Mouse (Mus musculus) T-helper 2 cell (primary cell): ENCODE data around the gene Cdk19.

ENCODE experiments used
- in situ Hi-C: fragments of 300-600 bp; cut with MboI, MseI; formaldehyde crosslinking; loops from one replicate; pipeline ENCODE4 v1.15.1; 2025; ENCODE audit warnings: high pct_unique_total_duplicates

Gene Cdk19

GRCm38 (mm10) chr10:40437117-40437516, 97.8 kb downstream of the Cdk19 start:
- in situ Hi-C loops: no loop called here

GRCm38 (mm10) chr10:40440740-40441139, 101.4 kb downstream of the Cdk19 start:
- in situ Hi-C loops: no loop called here

- in situ Hi-C loops: no loop called here
Measured at GRCm38 (mm10) chr10:40442076-40442475, 102.7 kb downstream of the Cdk19 start.

DNA sequence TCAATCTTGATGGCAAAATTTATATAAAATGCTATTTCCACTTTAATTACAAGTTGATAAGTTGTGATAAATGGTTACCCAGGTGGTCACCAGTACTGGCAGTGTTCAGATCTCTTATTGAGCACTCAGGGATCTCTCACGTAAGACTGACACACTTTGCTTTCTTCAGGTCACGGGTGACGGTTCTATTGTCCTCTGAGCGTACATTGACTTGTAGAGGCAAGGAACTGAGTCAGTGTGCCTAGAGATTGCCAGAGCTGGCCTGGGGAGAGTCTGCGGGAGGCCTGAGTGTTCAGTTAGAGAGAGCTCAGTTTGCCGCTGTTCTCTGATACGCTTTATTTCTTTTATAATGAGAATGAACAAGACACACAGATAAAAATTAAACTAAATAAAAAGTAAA, 104.0 kb downstream of the Cdk19 start:
- in situ Hi-C loops: no loop called here

DNA sequence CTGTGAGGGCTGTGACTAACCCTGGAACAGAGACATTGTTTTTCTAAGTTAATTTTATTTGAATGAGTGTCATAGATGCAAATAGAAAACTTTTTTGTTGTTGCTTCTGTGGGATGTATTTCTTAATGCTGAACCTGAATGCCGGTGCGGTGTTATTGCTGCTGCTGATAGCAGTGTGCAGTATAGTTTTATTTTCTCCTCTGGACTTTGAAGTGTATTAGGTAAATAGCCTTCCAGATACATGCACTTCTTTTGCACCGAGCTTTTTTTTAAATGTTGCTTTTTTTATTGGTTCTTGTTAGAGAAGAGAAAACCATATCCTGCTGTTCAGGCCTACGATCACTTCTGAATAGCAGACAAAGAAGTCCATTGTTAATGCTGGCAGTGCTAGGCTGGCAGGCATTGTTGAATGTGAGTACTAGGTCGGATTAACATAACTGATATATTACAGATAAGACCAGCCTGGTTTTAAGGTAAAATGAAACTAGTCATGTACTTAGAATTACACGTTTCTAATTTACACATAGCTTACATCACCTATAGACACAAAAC, 104.5 kb downstream of the Cdk19 start:
- in situ Hi-C loops: no loop called here

DNA sequence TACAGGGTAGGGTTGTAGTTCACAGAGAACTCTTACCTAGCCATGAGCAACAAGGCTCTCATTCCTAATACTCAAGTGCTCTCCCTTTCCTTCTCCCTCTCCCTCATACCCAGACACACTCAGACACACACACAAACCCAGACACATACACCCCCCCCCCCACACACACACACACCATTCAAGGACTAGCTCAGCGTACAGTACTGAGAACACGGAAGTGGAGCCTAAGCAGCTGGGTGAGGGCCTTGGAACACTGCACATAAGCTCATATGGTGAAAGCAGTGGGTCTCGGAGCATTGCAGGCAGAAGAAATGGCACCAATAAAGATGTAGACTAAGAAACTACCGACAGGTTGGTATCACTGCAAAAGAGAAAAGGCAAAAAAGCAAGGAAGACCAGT, 105.2 kb downstream of the Cdk19 start:
- in situ Hi-C loops: no loop called here

GRCm38 (mm10) chr10:40446088-40446604, 106.8 kb downstream of the Cdk19 start:
- in situ Hi-C loops: no loop called here

GRCm38 (mm10) chr10:40446630-40447029, 107.3 kb downstream of the Cdk19 start:
- in situ Hi-C loops: no loop called here

GRCm38 (mm10) chr10:40447295-40447694, 107.9 kb downstream of the Cdk19 start:
- in situ Hi-C loops: no loop called here

- in situ Hi-C loops: no loop called here
Measured at GRCm38 (mm10) chr10:40447921-40448320, 108.6 kb downstream of the Cdk19 start.

DNA sequence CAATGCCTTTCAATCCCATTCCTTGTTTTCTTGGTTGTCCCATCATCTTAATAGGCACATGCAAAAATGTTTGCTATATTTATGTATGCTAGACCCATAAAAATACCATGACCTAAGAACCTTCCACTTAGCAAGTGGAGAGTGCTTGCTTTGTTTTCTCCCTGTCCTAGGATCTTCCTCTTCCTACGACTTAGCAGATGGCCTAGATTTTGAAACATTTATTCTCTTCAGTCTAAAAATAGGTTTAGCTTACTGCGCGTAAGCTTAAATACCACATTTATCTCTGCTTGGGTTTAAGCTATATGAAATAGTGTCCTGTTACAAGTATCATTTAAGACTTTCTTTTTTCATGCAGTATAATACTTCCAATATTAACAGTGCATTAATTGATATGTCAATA, 109.1 kb downstream of the Cdk19 start:
- in situ Hi-C loops: no loop called here

GRCm38 (mm10) chr10:40449571-40449970, 110.2 kb downstream of the Cdk19 start:
- in situ Hi-C loops: no loop called here

- in situ Hi-C loops: no loop called here
Measured at GRCm38 (mm10) chr10:40450171-40450570, 110.8 kb downstream of the Cdk19 start.

- in situ Hi-C loops: no loop called here
Measured at GRCm38 (mm10) chr10:40457116-40457515, 117.8 kb downstream of the Cdk19 start.

DNA sequence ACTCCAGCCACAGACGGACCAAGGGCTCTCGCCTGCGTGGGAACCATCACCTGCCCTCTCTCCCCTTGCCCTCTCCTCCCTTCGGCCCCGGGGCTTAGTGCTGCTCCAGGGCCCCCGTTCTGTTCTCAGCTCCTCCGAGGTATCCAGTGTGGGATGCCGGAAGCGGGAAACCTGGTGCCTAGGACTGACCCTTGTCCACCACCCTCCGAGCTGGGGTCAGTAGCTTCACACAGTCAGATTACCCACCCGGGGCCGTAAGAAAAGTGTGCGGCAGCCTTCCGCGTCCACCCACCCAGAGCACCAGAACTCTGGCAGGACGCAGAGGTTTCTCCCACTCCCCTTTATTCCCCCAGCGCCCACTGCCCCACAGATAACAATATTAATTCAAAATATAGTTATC, 119.8 kb downstream of the Cdk19 start:
- in situ Hi-C loops: no loop called here

DNA sequence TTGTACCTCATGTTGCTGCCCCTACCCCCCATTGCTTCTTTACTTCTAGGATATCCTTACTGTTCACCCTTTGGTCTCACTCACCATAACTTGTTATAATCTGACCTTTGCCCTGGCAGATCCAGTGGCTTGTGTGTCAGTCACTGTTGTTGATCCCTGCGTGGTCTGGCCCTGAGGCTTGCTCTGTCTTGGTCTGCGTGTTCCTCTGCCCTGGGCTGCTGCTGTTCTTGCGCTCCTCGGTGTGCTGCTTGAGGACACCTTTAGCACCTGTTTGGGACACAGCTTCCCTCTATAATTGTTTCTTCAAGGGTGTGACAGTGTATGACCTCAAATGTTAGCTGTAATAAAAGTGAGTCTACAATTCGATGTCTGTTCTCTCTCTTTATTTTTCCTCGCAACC, 122.0 kb downstream of the Cdk19 start:
- in situ Hi-C loops: no loop called here

- in situ Hi-C loops: no loop called here
Measured at GRCm38 (mm10) chr10:40462257-40462656, 122.9 kb downstream of the Cdk19 start.

DNA sequence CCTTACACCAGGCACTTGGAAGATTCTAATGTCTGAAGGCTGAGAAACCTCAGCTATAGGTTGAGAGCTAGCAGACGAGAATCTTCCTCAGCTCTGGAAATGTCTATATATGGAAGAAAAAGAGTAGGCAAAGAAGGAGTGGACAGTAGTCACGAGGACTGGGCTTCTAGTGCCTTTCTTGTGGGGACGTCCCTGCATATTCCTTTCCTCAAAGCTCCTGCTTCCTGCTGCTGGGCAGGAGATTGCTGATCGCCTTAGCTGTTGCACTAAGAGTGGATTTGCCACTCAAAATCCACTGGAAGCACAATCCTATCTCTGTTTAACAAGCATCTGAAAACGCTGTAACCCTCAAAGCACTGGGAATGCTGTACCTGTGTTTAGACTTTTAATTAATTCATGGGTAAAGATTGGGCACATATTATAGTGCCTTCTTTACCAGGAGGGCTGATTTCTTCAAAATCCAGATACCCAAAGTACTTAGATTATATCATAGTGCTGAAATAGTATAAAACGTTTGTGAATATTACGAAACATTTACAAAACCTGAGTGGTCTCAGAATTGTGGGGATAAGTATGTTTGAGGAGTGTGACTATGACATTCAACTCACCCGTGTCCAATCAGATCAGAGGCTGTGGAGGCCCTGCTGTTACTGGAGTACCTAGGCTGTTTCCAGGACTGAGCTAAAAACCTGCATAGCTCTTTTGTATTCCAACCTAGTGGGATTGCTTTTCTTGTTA, 128.0 kb downstream of the Cdk19 start:
- in situ Hi-C loops: no loop called here

DNA sequence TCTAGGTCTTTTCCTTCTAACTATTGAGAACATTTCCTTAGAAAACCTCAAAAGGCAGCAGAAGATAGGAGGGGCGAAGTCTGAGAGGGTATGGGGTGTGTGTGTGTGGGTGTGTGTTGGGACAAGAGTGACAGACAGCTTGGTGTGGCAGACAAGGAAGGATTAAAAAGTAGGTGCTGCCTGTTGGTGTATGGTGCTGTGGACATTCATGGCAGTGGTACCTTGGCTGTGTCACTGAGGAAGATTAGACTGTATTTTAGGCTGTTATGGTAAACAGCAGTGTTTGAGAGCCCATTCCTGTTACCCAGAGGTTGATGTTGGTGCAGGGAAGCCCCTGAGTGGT, 128.5 kb downstream of the Cdk19 start:
- in situ Hi-C loops: no loop called here

- in situ Hi-C loops: no loop called here
Measured at GRCm38 (mm10) chr10:40469145-40469544, 129.8 kb downstream of the Cdk19 start.

DNA sequence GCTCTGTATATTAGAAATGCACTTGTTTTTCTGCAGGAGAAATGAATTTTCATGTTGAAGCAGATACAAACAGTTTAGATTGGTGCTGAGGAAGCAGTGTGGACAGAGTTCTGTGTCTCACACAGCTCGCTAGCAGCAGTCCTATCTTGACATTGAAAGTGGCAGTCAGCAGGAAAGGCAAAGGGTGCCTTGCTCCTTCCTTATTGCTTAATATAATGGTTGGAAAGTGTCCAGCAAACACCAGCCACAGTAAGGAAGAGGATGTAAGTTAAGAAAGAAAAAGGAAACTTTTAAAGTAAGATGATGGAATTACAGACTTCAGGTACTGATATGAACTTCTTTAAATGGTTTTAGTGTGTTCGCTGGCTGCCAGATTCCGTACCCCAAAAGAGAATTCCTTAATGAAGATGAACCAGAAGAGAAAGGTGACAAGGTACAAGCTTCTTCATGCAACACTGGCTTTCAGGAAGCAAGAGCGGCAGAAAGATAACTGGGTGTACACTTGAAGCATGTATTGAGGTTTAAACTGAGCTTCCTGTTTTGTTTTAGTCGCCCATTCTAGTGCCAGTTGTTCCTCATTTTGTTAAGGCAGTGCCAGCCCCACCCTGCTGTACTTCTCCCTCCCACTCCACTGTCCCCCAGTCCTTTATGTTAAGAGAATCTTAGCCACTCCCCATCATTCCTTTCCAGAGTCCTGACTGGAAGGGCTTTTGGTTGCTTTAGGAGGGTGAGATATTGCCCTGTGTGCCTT, 137.3 kb downstream of the Cdk19 start:
- in situ Hi-C loops: no loop called here

GRCm38 (mm10) chr10:40477426-40478075, 138.2 kb downstream of the Cdk19 start:
- in situ Hi-C loops: no loop called here
